Mouse (Mus musculus): ENCODE data around the gene Fam90a1a.

The Fam90a1a gene

GRCm38 (mm10) chr8:22004750-22005522, 46.4 kb downstream of the Fam90a1a start:
- no peak for TF ChIP-seq GATA4 (IDR thresholded peaks at IDR 0.05; ENCODE audit: insufficient replicate concordance, low read length)

- TF ChIP-seq GATA4 (IDR thresholded peaks at IDR 0.05; ENCODE audit: insufficient replicate concordance, low read length): no peak
Measured at GRCm38 (mm10) chr8:22006423-22006822, 47.9 kb downstream of the Fam90a1a start.

GRCm38 (mm10) chr8:22009403-22009802, 50.9 kb downstream of the Fam90a1a start:
- TF ChIP-seq GATA4 (IDR thresholded peaks at IDR 0.05; ENCODE audit: insufficient replicate concordance, low read length): no peak

- TF ChIP-seq GATA4 (IDR thresholded peaks at IDR 0.05; ENCODE audit: insufficient replicate concordance, low read length): no peak
Measured at GRCm38 (mm10) chr8:22013034-22013707, 54.7 kb downstream of the Fam90a1a start.
